Comparison of ENCODE assay signal across 10 mouse cellular contexts in genomic region chr5:12564602-12565220, GRCm38 (mm10).
DNase-seq lines count a peak whose midpoint lies in the region; ATAC-seq and TF ChIP-seq lines count a peak whose summit lies in the region.
"Had no signal": no experiment of that assay in that cellular context is flagged by ENCODE, and none has a peak within 500 bp of the region (broad histone marks: within the 10 kb centered on the region; RNA-seq: fewer than 3 reads in every experiment).

No protein-coding gene starts in this region.

- H3K36me3 ChIP-seq in midbrain, embryonic 12.5 days, result no peaks in the 10 kb centered on the region

- no peaks in the 10 kb centered on the region for H3K4me1 ChIP-seq in cortical plate, adult 2 months (ENCODE audit: control insufficient read depth, insufficient read depth, low read length)
- H3K4me1 ChIP-seq in midbrain, embryonic 12.5 days, result no peaks in the 10 kb centered on the region

- peak; percentile 77 for ATAC-seq in midbrain, embryonic 12.5 days (ENCODE audit: low FRiP score, low read depth)
- ATAC-seq: intestine, embryonic 16.5 days had no signal

- H3K4me2 ChIP-seq in midbrain, embryonic 12.5 days (replicated peaks), result no peak overlapping the region

- H3K9me3 ChIP-seq in midbrain, embryonic 12.5 days, result no peaks in the 10 kb centered on the region

- TF ChIP-seq CTCF in layer of hippocampus, adult 2 months (conservative IDR thresholded peaks at IDR 0.05), result peak; percentile 82
- TF ChIP-seq CTCF in cortical plate, adult 2 months (IDR thresholded peaks at IDR 0.05; ENCODE audit: extremely low read depth, insufficient read depth, low read length), result peak; percentile 57

- H3K9ac ChIP-seq in midbrain, embryonic 12.5 days (replicated peaks), result no peak overlapping the region

- no peak overlapping the region for H3K27ac ChIP-seq in layer of hippocampus, adult 2 months
- H3K27ac ChIP-seq in cortical plate, adult 2 months (ENCODE audit: insufficient read depth, low read length), result no peak overlapping the region
- no peak overlapping the region for H3K27ac ChIP-seq in midbrain, embryonic 12.5 days (replicated peaks)
- H3K27ac ChIP-seq: macrophage had no signal

- WGBS in midbrain, embryonic 12.5 days, result 56% methylated on average over 2 of the region's 2 CpGs

- H3K4me3 ChIP-seq in layer of hippocampus, adult 2 months, result no peak overlapping the region
- H3K4me3 ChIP-seq in cortical plate, adult 2 months (ENCODE audit: insufficient read depth, low read length), result no peak overlapping the region
- H3K4me3 ChIP-seq in midbrain, embryonic 12.5 days, result no peak overlapping the region

- TF ChIP-seq POLR2A in cortical plate, adult 2 months (IDR thresholded peaks at IDR 0.05; ENCODE audit: extremely low read depth, insufficient read depth, low read length), result no peak

- DNase-seq in layer of hippocampus, adult 2 months (ENCODE audit: low spot score in 2 of 2), result no peak
- DNase-seq in layer of hippocampus, postnatal 36 days, result no peak
- DNase-seq in ES-CJ7 (ENCODE audit: low read depth, low spot score), result peak; percentile 25
- DNase-seq in urinary bladder, postnatal 14 days (ENCODE audit: low spot score), result no peak
- no peak for DNase-seq in urinary bladder, postnatal 25 days (ENCODE audit: low spot score)
- DNase-seq: adrenal gland, postnatal 25 days had no signal

- 0 out of 2 replicates have a peak, but pooled peaks cover 3% of the 10 kb centered on the region for H3K27me3 ChIP-seq in midbrain, embryonic 12.5 days
